Mouse (Mus musculus): Measurements from ENCODE around the gene Gdi1. TPM values are rescaled to one million over a fixed set of nuclear protein-coding genes. Genes with fewer than 3 reads are reported as not detected.

The Gdi1 gene
- polyA plus RNA-seq, 1 experiment from 2014 or later: 242 TPM

DNA sequence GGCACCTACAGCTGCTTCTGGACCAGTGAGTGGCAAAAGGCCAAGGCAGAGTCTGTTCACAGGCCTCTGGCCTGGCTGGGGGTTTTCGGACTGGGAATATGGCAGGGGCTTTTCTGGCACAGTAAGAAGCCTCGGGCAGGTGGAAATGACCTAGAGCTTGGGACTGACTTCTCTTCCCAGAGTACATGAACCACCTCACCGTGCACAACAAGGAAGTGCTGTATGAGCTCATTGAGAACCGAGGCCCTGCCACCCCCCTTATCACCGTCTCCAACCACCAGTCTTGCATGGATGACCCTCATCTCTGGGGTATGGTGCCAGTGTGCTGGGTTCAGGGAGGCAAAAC lies 21.7 kb upstream of the Gdi1 start:
- no peaks in the 10 kb centered on the region for H3K27me3 ChIP-seq (ENCODE audit: poor library complexity, severe bottlenecking)
- no peaks in the 10 kb centered on the region for H3K9me3 ChIP-seq
- peak overlapping the region; percentile 88 for H3K27ac ChIP-seq
- peaks cover 20% of the 10 kb centered on the region for H3K4me1 ChIP-seq
- peak overlapping the region; percentile 69 for H3K4me3 ChIP-seq
- DNase-seq (ENCODE audit: extremely low spot score, low spot score): no peak
- H3K36me3 ChIP-seq (replicated peaks): peaks cover 5% of the 10 kb centered on the region
- WGBS: 58% methylated on average over 5 of the region's 5 CpGs

DNA sequence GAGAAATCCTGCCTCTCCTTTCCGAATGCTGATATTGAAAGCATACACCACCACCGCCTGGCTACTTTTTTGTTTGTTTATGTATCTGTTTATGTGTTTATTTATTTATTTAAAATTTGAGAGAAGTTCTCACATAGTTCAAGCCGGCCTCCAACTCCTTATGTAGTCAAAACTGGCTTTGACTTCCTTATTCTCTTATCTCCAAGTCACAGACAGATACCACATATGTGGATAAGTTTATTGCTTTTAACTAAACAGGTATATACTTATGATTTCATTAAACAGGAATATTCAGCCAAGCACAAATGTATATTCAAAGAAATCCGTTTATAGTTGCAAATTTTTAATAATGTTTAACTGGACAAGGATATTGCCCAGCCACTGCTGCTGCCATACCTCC lies 11.4 kb upstream of the Gdi1 start:
- no peaks in the 10 kb centered on the region for H3K9me3 ChIP-seq
- H3K36me3 ChIP-seq (replicated peaks): peaks cover 25% of the 10 kb centered on the region
- WGBS: 79% methylated on average over 4 of the region's 4 CpGs
- H3K4me3 ChIP-seq: no peak overlapping the region
- DNase-seq (ENCODE audit: extremely low spot score, low spot score): no peak
- H3K4me1 ChIP-seq: peaks cover 9% of the 10 kb centered on the region
- H3K27me3 ChIP-seq (ENCODE audit: poor library complexity, severe bottlenecking): no peaks in the 10 kb centered on the region
- H3K27ac ChIP-seq: no peak overlapping the region

- peak; percentile 87 for DNase-seq (ENCODE audit: extremely low spot score, low spot score)
- Histone ChIP-seq H3K4me3 (peak within 1 kb of the TSS; percentile 72), H3K4me1 (peaks cover 9% of the 10 kb centered on the region), H3K27me3 (ENCODE audit: poor library complexity, severe bottlenecking) (no peaks in the 10 kb centered on the region), H3K36me3 (replicated peaks) (peaks cover 32% of the 10 kb centered on the region), H3K27ac (peak within 1 kb of the TSS; percentile 88), H3K9me3 (no peaks in the 10 kb centered on the region)
- WGBS: 20% methylated on average over 37 of the region's 37 CpGs
Observed at GRCm38 (mm10) chrX:74296538-74297448, 8.0 kb upstream of the Gdi1 start, which contains the start of gene Atp6ap1. Gene Atp6ap1 (plus strand): TSS chrX:74297097.

DNA sequence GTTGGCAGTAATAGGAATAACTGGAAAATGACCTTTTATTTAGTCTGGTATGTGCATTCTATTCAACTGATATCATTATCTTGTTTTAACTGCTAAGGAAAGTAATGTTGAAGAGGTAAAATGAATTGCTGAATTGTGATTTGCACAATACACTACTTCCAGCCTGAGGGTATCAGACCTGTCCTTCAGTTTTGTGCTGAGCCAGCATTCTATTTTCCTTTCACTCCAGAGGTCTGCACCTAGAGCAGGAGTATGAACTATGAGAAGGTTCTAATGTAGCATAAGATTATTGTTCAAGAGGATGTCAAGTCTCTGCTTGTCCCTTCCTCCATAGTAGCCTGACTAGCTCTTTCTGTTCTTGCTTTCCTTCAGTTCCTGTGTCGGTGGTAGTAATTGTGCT lies 6.5 kb upstream of the Gdi1 start:
- no peak overlapping the region for H3K4me3 ChIP-seq
- no peaks in the 10 kb centered on the region for H3K9me3 ChIP-seq
- H3K27me3 ChIP-seq (ENCODE audit: poor library complexity, severe bottlenecking): no peaks in the 10 kb centered on the region
- 100% methylated on average over 1 of the region's 1 CpGs for WGBS
- H3K27ac ChIP-seq: no peak overlapping the region
- H3K36me3 ChIP-seq (replicated peaks): peaks cover 48% of the 10 kb centered on the region
- H3K4me1 ChIP-seq: peaks cover 9% of the 10 kb centered on the region
- no peak for DNase-seq (ENCODE audit: extremely low spot score, low spot score)

- Histone ChIP-seq H3K4me3 (no peak overlapping the region), H3K9me3 (no peaks in the 10 kb centered on the region), H3K4me1 (peaks cover 15% of the 10 kb centered on the region), H3K27ac (no peak overlapping the region), H3K36me3 (replicated peaks) (peaks cover 56% of the 10 kb centered on the region), H3K27me3 (ENCODE audit: poor library complexity, severe bottlenecking) (no peaks in the 10 kb centered on the region)
- 92% methylated on average over 3 of the region's 3 CpGs for WGBS
- no peak for DNase-seq (ENCODE audit: extremely low spot score, low spot score)
Observed at GRCm38 (mm10) chrX:74299721-74300120, 5.1 kb upstream of the Gdi1 start.

GRCm38 (mm10) chrX:74312540-74313464 lies 8.0 kb downstream of the Gdi1 start, which contains the start of gene Fam50a:
Gene Fam50a (plus strand): TSS chrX:74313033.
- Histone ChIP-seq H3K27ac (peak within 1 kb of the TSS; percentile 87), H3K27me3 (ENCODE audit: poor library complexity, severe bottlenecking) (no peaks in the 10 kb centered on the region), H3K4me3 (peak within 1 kb of the TSS; percentile 70), H3K4me1 (peaks cover 10% of the 10 kb centered on the region), H3K36me3 (replicated peaks) (peaks cover 63% of the 10 kb centered on the region), H3K9me3 (no peaks in the 10 kb centered on the region)
- WGBS: 27% methylated on average over 59 of the region's 59 CpGs
- peak; percentile 79 for DNase-seq (ENCODE audit: extremely low spot score, low spot score)

DNA sequence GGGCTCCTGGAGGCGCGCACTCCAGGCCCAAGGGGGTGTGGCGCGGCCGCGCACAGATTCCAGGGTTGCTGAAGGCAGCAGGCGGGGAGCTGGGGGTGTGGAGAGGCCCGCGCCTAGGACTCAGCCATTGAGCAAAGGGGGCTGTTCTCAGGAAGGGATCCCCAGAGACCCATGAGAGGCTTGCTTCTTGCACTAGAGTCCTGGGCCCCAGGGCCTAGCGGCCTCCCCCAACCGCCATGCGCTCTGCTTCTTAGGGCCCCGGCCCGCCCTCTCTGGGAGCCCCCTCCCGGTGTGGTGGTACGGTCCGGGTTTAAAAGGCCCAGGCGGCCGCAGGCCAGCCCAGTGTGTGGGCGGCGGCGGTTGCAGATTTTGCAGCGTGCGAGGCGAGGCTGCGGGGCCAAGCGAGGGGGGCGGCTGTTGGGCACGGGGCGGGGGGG lies 23.9 kb downstream of the Gdi1 start, which contains the start of gene Plxna3:
TSS of gene Plxna3 (plus strand) at position 342 of the 437 bp plus-strand sequence.
- H3K9me3 ChIP-seq: no peaks in the 10 kb centered on the region
- H3K27ac ChIP-seq: peak within 1 kb of the TSS; percentile 94
- H3K4me3 ChIP-seq: peak within 1 kb of the TSS; percentile 63
- H3K27me3 ChIP-seq (ENCODE audit: poor library complexity, severe bottlenecking): no peaks in the 10 kb centered on the region; the same call in 1 of the 2 replicates
- peaks cover 21% of the 10 kb centered on the region for H3K36me3 ChIP-seq (replicated peaks)
- DNase-seq (ENCODE audit: extremely low spot score, low spot score): peak; percentile 70
- 8% methylated on average over 30 of the region's 30 CpGs for WGBS
- peaks cover 31% of the 10 kb centered on the region for H3K4me1 ChIP-seq

DNA sequence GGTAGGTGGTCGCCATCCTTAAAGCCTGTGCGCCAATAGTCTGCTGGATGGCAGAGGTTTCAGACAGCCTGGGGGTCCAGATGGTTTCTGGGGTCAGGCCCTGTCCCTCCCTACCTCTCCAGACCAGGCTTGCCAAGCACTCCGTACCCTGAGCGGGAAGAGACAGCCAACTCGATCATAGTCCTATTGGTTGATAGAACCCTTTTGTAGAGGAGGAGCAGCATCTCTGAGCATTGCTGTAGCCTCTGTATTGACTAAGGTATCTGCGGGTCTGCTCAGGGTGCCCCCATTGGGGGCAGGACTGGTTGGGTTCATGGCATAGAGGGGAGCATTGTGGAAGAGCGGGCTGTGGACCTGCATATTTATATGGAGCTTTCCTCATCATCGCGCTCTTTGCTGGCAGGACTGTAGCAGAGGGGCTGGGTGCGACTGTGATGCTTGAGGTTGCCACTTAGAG lies 24.4 kb downstream of the Gdi1 start:
- H3K27me3 ChIP-seq (ENCODE audit: poor library complexity, severe bottlenecking): no peaks in the 10 kb centered on the region; the same call in 1 of the 2 replicates
- H3K9me3 ChIP-seq: no peaks in the 10 kb centered on the region
- WGBS: 17% methylated on average over 10 of the region's 10 CpGs
- peaks cover 26% of the 10 kb centered on the region for H3K36me3 ChIP-seq (replicated peaks)
- no peak for DNase-seq (ENCODE audit: extremely low spot score, low spot score)
- H3K4me3 ChIP-seq: peak overlapping the region; percentile 63
- peak overlapping the region; percentile 94 for H3K27ac ChIP-seq
- peaks cover 31% of the 10 kb centered on the region for H3K4me1 ChIP-seq

- Histone ChIP-seq H3K27ac (peak overlapping the region; percentile 94; the same call in 1 of the 2 replicates), H3K9me3 (no peaks in the 10 kb centered on the region), H3K36me3 (replicated peaks) (peaks cover 37% of the 10 kb centered on the region), H3K4me1 (peaks cover 31% of the 10 kb centered on the region), H3K27me3 (ENCODE audit: poor library complexity, severe bottlenecking) (no peaks in the 10 kb centered on the region; the same call in 1 of the 2 replicates), H3K4me3 (peak overlapping the region; percentile 63)
- no peak for DNase-seq (ENCODE audit: extremely low spot score, low spot score)
- WGBS: 63% methylated on average over 2 of the region's 2 CpGs
Observed at GRCm38 (mm10) chrX:74330166-74330930, 25.6 kb downstream of the Gdi1 start.

GRCm38 (mm10) chrX:74352645-74353466 lies 48.1 kb downstream of the Gdi1 start:
- no peaks in the 10 kb centered on the region for H3K27me3 ChIP-seq (ENCODE audit: poor library complexity, severe bottlenecking)
- no peak for DNase-seq (ENCODE audit: extremely low spot score, low spot score)
- H3K4me1 ChIP-seq: peaks cover 4% of the 10 kb centered on the region; the same call in 1 of the 2 replicates
- no peaks in the 10 kb centered on the region for H3K36me3 ChIP-seq (replicated peaks)
- H3K27ac ChIP-seq: peak overlapping the region; percentile 83
- no peaks in the 10 kb centered on the region; the same call in 1 of the 2 replicates for H3K9me3 ChIP-seq
- peak overlapping the region; percentile 56 for H3K4me3 ChIP-seq
- WGBS: 27% methylated on average over 13 of the region's 13 CpGs

DNA sequence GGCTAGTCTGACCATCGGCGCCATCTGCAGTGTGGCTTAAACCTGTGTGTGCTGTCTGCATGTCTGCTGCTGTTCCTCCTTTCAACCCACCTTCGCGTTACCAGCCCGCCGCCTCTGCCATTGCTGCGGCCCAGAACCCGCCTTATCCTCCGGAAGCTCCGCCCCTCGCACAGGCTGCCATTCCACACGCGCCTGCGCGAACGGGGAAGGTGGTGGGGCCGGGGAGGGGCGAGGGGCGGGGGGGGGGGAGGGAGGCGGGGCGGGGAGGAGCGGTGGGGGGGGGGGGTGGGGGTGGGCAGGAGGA lies 48.6 kb downstream of the Gdi1 start, which contains the start of gene Lage3:
TSS of gene Lage3 (minus strand) at position 152 of the 304 bp plus-strand sequence.
- peaks cover 4% of the 10 kb centered on the region; the same call in 1 of the 2 replicates for H3K4me1 ChIP-seq
- no peaks in the 10 kb centered on the region for H3K27me3 ChIP-seq (ENCODE audit: poor library complexity, severe bottlenecking)
- H3K36me3 ChIP-seq (replicated peaks): no peaks in the 10 kb centered on the region
- 15% methylated on average over 15 of the region's 22 CpGs for WGBS
- peak within 1 kb of the TSS; percentile 56 for H3K4me3 ChIP-seq
- H3K27ac ChIP-seq: peak within 1 kb of the TSS; percentile 83
- peak; percentile 65 for DNase-seq (ENCODE audit: extremely low spot score, low spot score)
- no peaks in the 10 kb centered on the region; the same call in 1 of the 2 replicates for H3K9me3 ChIP-seq

All from forebrain, embryonic 10.5 days (tissue).